ENCODE assay signal across 19 mouse cellular contexts in genomic region chr15:103363809-103364208, GRCm38 (mm10). TPM values are rescaled to one million over a fixed set of nuclear protein-coding genes. Genes with fewer than 3 reads are reported as not detected.
DNase-seq lines count a peak whose midpoint lies in the region; ATAC-seq and TF ChIP-seq lines count a peak whose summit lies in the region.
"Had no signal": no experiment of that assay in that cellular context is flagged by ENCODE, and none has a peak within 500 bp of the region (broad histone marks: within the 10 kb centered on the region; RNA-seq: fewer than 3 reads in every experiment).

No protein-coding gene starts in this region.

- peaks cover 31% of the 10 kb centered on the region for H3K4me1 ChIP-seq in heart, adult 2 months (ENCODE audit: control insufficient read depth, insufficient read depth, low read length)
- H3K4me1 ChIP-seq in liver, adult 2 months (ENCODE audit: control insufficient read depth, insufficient read depth, low read length) = peaks cover 43% of the 10 kb centered on the region
- H3K4me1 ChIP-seq in intestine, embryonic 16.5 days (ENCODE audit: control insufficient read depth, insufficient read depth, low read length) = peaks cover 28% of the 10 kb centered on the region
- peaks cover 32% of the 10 kb centered on the region for H3K4me1 ChIP-seq in stomach, embryonic 15.5 days

- H3K27me3 ChIP-seq in heart, adult 2 months (ENCODE audit: control insufficient read depth, insufficient read depth, low read length) = no peaks in the 10 kb centered on the region
- H3K27me3 ChIP-seq in liver, adult 2 months (ENCODE audit: control insufficient read depth, insufficient read depth, low read length) = no peaks in the 10 kb centered on the region
- no peaks in the 10 kb centered on the region for H3K27me3 ChIP-seq in intestine, embryonic 16.5 days (replicated peaks; ENCODE audit: control insufficient read depth, insufficient read depth, low read length)
- no peaks in the 10 kb centered on the region for H3K27me3 ChIP-seq in stomach, embryonic 15.5 days (replicated peaks)
- H3K27me3 ChIP-seq: forebrain, embryonic 15.5 days; limb, embryonic 12.5 days had no signal

- peaks cover 7% of the 10 kb centered on the region for H3K79me2 ChIP-seq in heart, adult 2 months (replicated peaks; ENCODE audit: control insufficient read depth, insufficient read depth, low read length)
- peaks cover 18% of the 10 kb centered on the region for H3K79me2 ChIP-seq in liver, adult 2 months (ENCODE audit: control insufficient read depth, insufficient read depth, low read length)

- no peak overlapping the region for H3K4me3 ChIP-seq in heart, adult 2 months
- H3K4me3 ChIP-seq in liver, adult 2 months (ENCODE audit: insufficient read depth, low read depth, low read length) = no peak overlapping the region
- H3K4me3 ChIP-seq in intestine, embryonic 16.5 days (ENCODE audit: low read length) = no peak overlapping the region
- H3K4me3 ChIP-seq in stomach, embryonic 15.5 days (replicated peaks) = no peak overlapping the region
- H3K4me3 ChIP-seq: forebrain, embryonic 15.5 days; hindbrain, embryonic 12.5 days; midbrain, embryonic 12.5 days had no signal

- ATAC-seq in intestine, embryonic 16.5 days = no peak
- ATAC-seq in stomach, embryonic 15.5 days (ENCODE audit: insufficient read depth, low FRiP score, low read depth) = no peak
- ATAC-seq: forebrain, embryonic 15.5 days had no signal

- no peaks in the 10 kb centered on the region for H3K9me3 ChIP-seq in intestine, embryonic 16.5 days (ENCODE audit: control insufficient read depth, low read length)
- H3K9me3 ChIP-seq in stomach, embryonic 15.5 days = no peaks in the 10 kb centered on the region
- H3K9me3 ChIP-seq: forebrain, embryonic 15.5 days; G1E; hindbrain, embryonic 12.5 days; limb, embryonic 12.5 days; midbrain, embryonic 12.5 days had no signal

- intact Hi-C loops in heart, adult 2 months (cut with DNase I) = no loop called here
- intact Hi-C loops in heart, postnatal 25 days (cut with DNase I) = no loop called here

- peak overlapping the region; percentile 98; the same call in 1 of the 2 replicates for H3K27ac ChIP-seq in heart, adult 2 months
- peak overlapping the region; percentile 41 for H3K27ac ChIP-seq in liver, adult 2 months (replicated peaks; ENCODE audit: insufficient read depth, low read depth, low read length)
- H3K27ac ChIP-seq in intestine, embryonic 16.5 days (ENCODE audit: low read length) = no peak overlapping the region
- H3K27ac ChIP-seq in stomach, embryonic 15.5 days = no peak overlapping the region
- H3K27ac ChIP-seq: forebrain, embryonic 15.5 days; hindbrain, embryonic 12.5 days; limb, embryonic 12.5 days; midbrain, embryonic 12.5 days had no signal

- no peak for TF ChIP-seq EP300 in heart, adult 2 months (IDR thresholded peaks at IDR 0.05; ENCODE audit: insufficient read depth, low read depth, low read length)

- 19% methylated on average over 1 of the region's 1 CpGs for WGBS in heart, adult 2 months
- WGBS in liver, adult 2 months = 36% methylated on average over 1 of the region's 1 CpGs
- WGBS in intestine, embryonic 16.5 days = 52% methylated on average over 1 of the region's 1 CpGs
- 54% methylated on average over 1 of the region's 1 CpGs for WGBS in stomach, embryonic 15.5 days

- no peak for DNase-seq in heart, adult 2 months
- DNase-seq in heart, postnatal 25 days (ENCODE audit: low spot score) = no peak
- peak; percentile 45 for DNase-seq in liver, adult 2 months (ENCODE audit: extremely low read depth, low read depth, low spot score)
- no peak for DNase-seq in liver
- DNase-seq in lung, postnatal 10 days = no peak
- DNase-seq in layer of hippocampus, postnatal 36 days = no peak
- DNase-seq: adrenal gland, postnatal 25 days; cerebellum, postnatal 14 days; gastrocnemius, postnatal 14 days; kidney, adult 11 months; kidney, postnatal 14 days; lung, postnatal 36 days had no signal

- H3K4me2 ChIP-seq in intestine, embryonic 16.5 days (ENCODE audit: low read depth, low read length) = peak overlapping the region; percentile 91; the same call in 1 of the 2 replicates
- peak overlapping the region; percentile 89; the same call in 1 of the 2 replicates for H3K4me2 ChIP-seq in stomach, embryonic 15.5 days
- H3K4me2 ChIP-seq: forebrain, embryonic 15.5 days; hindbrain, embryonic 12.5 days had no signal

- TF ChIP-seq CTCF in heart, adult 2 months (IDR thresholded peaks at IDR 0.05) = no peak
- TF ChIP-seq CTCF in liver, adult 2 months (IDR thresholded peaks at IDR 0.05; ENCODE audit: low read depth, low read length) = no peak

- TF ChIP-seq POLR2A in heart, adult 2 months (IDR thresholded peaks at IDR 0.05; ENCODE audit: insufficient read depth, low read depth, low read length) = no peak
- TF ChIP-seq POLR2A in liver, adult 2 months (IDR thresholded peaks at IDR 0.05; ENCODE audit: extremely low read depth, insufficient read depth, low read length) = no peak

- H3K36me3 ChIP-seq in heart, adult 2 months (ENCODE audit: control insufficient read depth, insufficient read depth, low read length) = peaks cover 10% of the 10 kb centered on the region
- H3K36me3 ChIP-seq in liver, adult 2 months (ENCODE audit: control insufficient read depth, insufficient read depth, low read length) = no peaks in the 10 kb centered on the region
- no peaks in the 10 kb centered on the region for H3K36me3 ChIP-seq in intestine, embryonic 16.5 days (ENCODE audit: control insufficient read depth, insufficient read depth, low read length)
- no peaks in the 10 kb centered on the region for H3K36me3 ChIP-seq in stomach, embryonic 15.5 days
- H3K36me3 ChIP-seq: forebrain, embryonic 15.5 days; hindbrain, embryonic 12.5 days; limb, embryonic 12.5 days; midbrain, embryonic 12.5 days had no signal

- H3K9ac ChIP-seq in heart, adult 2 months (ENCODE audit: low read depth, low read length) = no peak overlapping the region
- no peak overlapping the region for H3K9ac ChIP-seq in liver, adult 2 months (ENCODE audit: low read depth, low read length)
- no peak overlapping the region for H3K9ac ChIP-seq in intestine, embryonic 16.5 days (ENCODE audit: low read depth, low read length)
- no peak overlapping the region for H3K9ac ChIP-seq in stomach, embryonic 15.5 days
- H3K9ac ChIP-seq: forebrain, embryonic 15.5 days; hindbrain, embryonic 12.5 days; limb, embryonic 12.5 days; midbrain, embryonic 12.5 days had no signal

RNA-seq across cellular contexts. Expression of gene Itga5, which starts 2.8 kb away (rescaled TPM):
- 10 to 100 TPM; 36.4 to 36.7 TPM for total RNA-seq in heart, adult 2 months (2021)
- 38.6 and 44.6 TPM in 2 replicates for polyA plus RNA-seq in heart, adult 2 months (2012; rRNA removed)
- total RNA-seq in heart, postnatal 25 days (2021) = 10 to 100 TPM; 48.1 to 48.2 TPM
- 3.0 and 5.4 TPM in 2 replicates for total RNA-seq in liver, adult 2 months (2014; rRNA removed)
- 18.0 and 28.1 TPM in 2 replicates for polyA plus RNA-seq in liver, adult 2 months (2012; rRNA removed)
- polyA plus RNA-seq in intestine, embryonic 16.5 days (2015; fragmentation: Nextera tagmentation; extraction: Ambion mirVana) = 40.3 and 43.0 TPM in 2 replicates
- polyA plus RNA-seq in stomach, embryonic 15.5 days (2015; fragmentation: Nextera tagmentation; extraction: Ambion mirVana) = 48.3 and 53.4 TPM in 2 replicates
- total RNA-seq in layer of hippocampus, postnatal 36 days (2021) = 1 to 10 TPM; 1.4 to 1.9 TPM

RNA-seq across cellular contexts. Expression of gene Zfp385a, which starts 23.9 kb away (rescaled TPM):
- 10 to 100 TPM; 10.1 to 10.4 TPM for total RNA-seq in heart, adult 2 months (2021)
- polyA plus RNA-seq in heart, adult 2 months (2012; rRNA removed) = 7.3 and 12.0 TPM in 2 replicates
- 10 to 100 TPM; 12.5 to 13.7 TPM for total RNA-seq in heart, postnatal 25 days (2021)
- total RNA-seq in liver, adult 2 months (2014; rRNA removed) = 0.92 and 2.1 TPM in 2 replicates
- 14.9 and 17.1 TPM in 2 replicates for polyA plus RNA-seq in liver, adult 2 months (2012; rRNA removed)
- 3.6 and 4.1 TPM in 2 replicates for polyA plus RNA-seq in intestine, embryonic 16.5 days (2015; fragmentation: Nextera tagmentation; extraction: Ambion mirVana)
- 8.2 and 9.3 TPM in 2 replicates for polyA plus RNA-seq in stomach, embryonic 15.5 days (2015; fragmentation: Nextera tagmentation; extraction: Ambion mirVana)
- total RNA-seq in layer of hippocampus, postnatal 36 days (2021) = 10 to 100 TPM; 38.7 to 39.7 TPM

RNA-seq across cellular contexts. Expression of gene Gpr84, which starts 53.4 kb away (rescaled TPM):
- not detected for total RNA-seq in heart, adult 2 months (2021)
- polyA plus RNA-seq in heart, adult 2 months (2012; rRNA removed) = 0.06 TPM in 1 of 2 replicates, not detected in the other
- not detected for total RNA-seq in heart, postnatal 25 days (2021)
- total RNA-seq in liver, adult 2 months (2014; rRNA removed) = 0.07 and 0.09 TPM in 2 replicates
- polyA plus RNA-seq in liver, adult 2 months (2012; rRNA removed) = 0.12 and 0.19 TPM in 2 replicates
- polyA plus RNA-seq in intestine, embryonic 16.5 days (2015; fragmentation: Nextera tagmentation; extraction: Ambion mirVana) = 0.09 and 0.20 TPM in 2 replicates
- polyA plus RNA-seq in stomach, embryonic 15.5 days (2015; fragmentation: Nextera tagmentation; extraction: Ambion mirVana) = 0.46 and 0.53 TPM in 2 replicates
- under 1 TPM; 0.25 to 0.66 TPM for total RNA-seq in layer of hippocampus, postnatal 36 days (2021)
- total RNA-seq: adrenal gland, postnatal 25 days; G1E; gastrocnemius, postnatal 14 days had no signal
- polyA plus RNA-seq: G1E had no signal

Comparison
In these comparisons a context has a peak if more than half of its experiments do, and no peak if none do; other contexts are left out.
1. H3K27ac ChIP-seq: peak in heart, adult 2 months (single experiment) and liver, adult 2 months (single experiment); none in intestine, embryonic 16.5 days (single experiment) and stomach, embryonic 15.5 days (single experiment).